Mouse (Mus musculus) telencephalon, adult 2 months (tissue): ENCODE data around the gene Plxnb3.
"Not testable (repeated sequence)": the region's sequence is repeated elsewhere in the genome, so short reads cannot be mapped to it uniquely, and the experiment has no call there.

Experiments
- DNase-seq: peaks from one replicate; pipeline ENCODE4 v3.0.0-alpha.2; 2011; ENCODE audit warnings: low read depth, low spot score

Plxnb3 gene

GRCm38 (mm10) chrX:73756334-73757140 is at the start of gene Plxnb3:
Gene Plxnb3, plus strand, starts transcription at chrX:73757090.
- DNase-seq = peak; percentile 38

- DNase-seq = no peak
Measured at GRCm38 (mm10) chrX:73715476-73716108, 41.3 kb upstream of the Plxnb3 start.

- DNase-seq = peak; percentile 85
Measured at GRCm38 (mm10) chrX:73716109-73716661, 40.7 kb upstream of the Plxnb3 start, which contains the start of the genes Bcap31 and Abcd1. Gene Bcap31, minus strand, starts transcription at chrX:73716175. Gene Abcd1, plus strand, starts transcription at chrX:73716597.

- DNase-seq = no peak
Measured at GRCm38 (mm10) chrX:73716709-73717545, 40.0 kb upstream of the Plxnb3 start.

GRCm38 (mm10) chrX:73717667-73718066 is 39.2 kb upstream of the Plxnb3 start:
- DNase-seq = no peak

- DNase-seq = no peak
Measured at GRCm38 (mm10) chrX:73718271-73718670, 38.6 kb upstream of the Plxnb3 start.

GRCm38 (mm10) chrX:73718686-73719362 is 38.1 kb upstream of the Plxnb3 start:
- DNase-seq = no peak

- DNase-seq = no peak
Measured at GRCm38 (mm10) chrX:73730908-73731307, 26.0 kb upstream of the Plxnb3 start.

- no peak for DNase-seq
Measured at GRCm38 (mm10) chrX:73738155-73738554, 18.7 kb upstream of the Plxnb3 start.

- DNase-seq = no peak
Measured at GRCm38 (mm10) chrX:73739151-73739550, 17.7 kb upstream of the Plxnb3 start.

- DNase-seq = not testable (repeated sequence)
Measured at GRCm38 (mm10) chrX:73739841-73740240, 17.0 kb upstream of the Plxnb3 start.

GRCm38 (mm10) chrX:73744774-73745481 is 12.0 kb upstream of the Plxnb3 start:
- no peak for DNase-seq

GRCm38 (mm10) chrX:73748977-73749376 is 7.9 kb upstream of the Plxnb3 start:
- no peak for DNase-seq

GRCm38 (mm10) chrX:73758611-73759290 is 1.9 kb downstream of the Plxnb3 start:
- DNase-seq = peak; percentile 27

GRCm38 (mm10) chrX:73765311-73765710 is 8.4 kb downstream of the Plxnb3 start:
- no peak for DNase-seq

GRCm38 (mm10) chrX:73767267-73767666 is 10.4 kb downstream of the Plxnb3 start:
- no peak for DNase-seq

GRCm38 (mm10) chrX:73774168-73774760 is 17.4 kb downstream of the Plxnb3 start, which contains the start of gene Srpk3:
Gene Srpk3, plus strand, starts transcription at chrX:73774405.
- DNase-seq = no peak

- DNase-seq = no peak
Measured at GRCm38 (mm10) chrX:73774802-73775483, 18.1 kb downstream of the Plxnb3 start.

GRCm38 (mm10) chrX:73782227-73782626 is 25.3 kb downstream of the Plxnb3 start:
- no peak for DNase-seq
